Mouse (Mus musculus) lung, postnatal 0 days (tissue): ENCODE measurements around the gene Cxcr1.

ENCODE experiments used
- CTCF ChIP-seq: IDR thresholded peaks from 2 replicates; pipeline ENCODE4 v1.5.1; 2016; ENCODE audit warnings: antibody characterized with exemption, mild to moderate bottlenecking
- EP300 ChIP-seq: IDR thresholded peaks from 2 replicates; pipeline ENCODE4 v1.6.1; 2016; ENCODE audit warnings: antibody characterized with exemption, mild to moderate bottlenecking, control low read depth

DNA sequence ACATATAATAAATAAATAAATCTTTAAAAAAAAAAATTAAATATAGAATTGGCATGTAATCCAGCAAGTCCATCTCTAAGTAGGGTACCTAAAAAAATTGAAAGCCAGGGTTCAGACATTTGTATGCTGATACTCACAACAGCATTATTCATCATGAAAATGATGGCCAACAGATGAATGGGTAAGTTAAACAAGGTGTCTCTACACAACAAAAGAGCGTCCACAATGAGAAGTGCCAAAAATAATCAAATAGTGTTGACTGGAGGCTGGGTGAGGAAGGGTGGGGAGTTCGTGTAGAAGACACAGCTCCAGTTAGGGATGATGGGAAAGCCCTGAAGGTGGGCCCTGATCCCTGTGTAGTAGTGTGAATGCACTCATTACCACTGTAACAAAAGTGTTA is 34.4 kb downstream of the Cxcr1 start:
- TF ChIP-seq CTCF (no peak), EP300 (no peak)
